Mouse (Mus musculus) adrenal gland (tissue): ENCODE measurements around the gene Hmgcs2.

Experiments
- intact Hi-C: fragments of 180-260 bp; cut with DNase I; formaldehyde crosslinking; loops from one replicate; pipeline ENCODE4 v1.15.1; 2025
- long read RNA-seq, 2 experiments: library from polyadenylated mRNA; unstranded; transcript quantifications; one replicate each; pipeline ENCODE4 v2.0.0; 2020; ENCODE audit warnings: borderline replicate concordance in 1 of 2; ENCODE audit not compliant: insufficient replicate concordance in 1 of 2

Gene Hmgcs2
- long read RNA-seq, experiment 1, partial matches to known transcripts: 1 of 4 reads
- long read RNA-seq, experiment 1, other reads (novel, unspliced or antisense): 0 of 4 reads
- long read RNA-seq, experiment 2: 0 reads

- intact Hi-C loops: no loop called here
These were observed at the start of gene Hmgcs2 for GRCm38 (mm10) chr3:98280204-98280932. Gene Hmgcs2, plus strand, starts transcription at chr3:98280435.

DNA sequence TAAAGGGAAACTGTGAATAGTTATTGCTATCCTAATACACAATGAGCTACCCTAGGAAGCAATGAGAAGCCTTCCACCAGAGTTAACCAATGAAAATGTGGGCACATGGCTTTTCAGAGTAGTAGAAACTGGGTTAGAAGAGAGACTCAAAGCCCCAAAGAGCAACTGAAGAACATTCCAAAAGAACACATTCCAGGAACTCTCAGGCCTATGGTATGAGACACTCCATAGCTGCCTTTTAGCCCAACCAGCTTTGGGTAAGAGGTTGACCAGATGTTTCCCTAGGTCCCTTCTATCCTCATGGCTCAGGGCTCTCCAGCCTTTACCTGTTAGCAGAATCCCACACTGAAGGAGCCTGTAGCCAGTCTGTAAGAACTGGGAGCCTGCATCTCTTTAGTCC, 46.7 kb upstream of the Hmgcs2 start:
- intact Hi-C loops: no loop called here

GRCm38 (mm10) chr3:98236266-98236665, 44.0 kb upstream of the Hmgcs2 start:
- intact Hi-C loops: no loop called here

GRCm38 (mm10) chr3:98237240-98237639, 43.0 kb upstream of the Hmgcs2 start:
- intact Hi-C loops: no loop called here

- intact Hi-C loops: no loop called here
These were observed 42.1 kb upstream of the Hmgcs2 start for GRCm38 (mm10) chr3:98238150-98238549.

DNA sequence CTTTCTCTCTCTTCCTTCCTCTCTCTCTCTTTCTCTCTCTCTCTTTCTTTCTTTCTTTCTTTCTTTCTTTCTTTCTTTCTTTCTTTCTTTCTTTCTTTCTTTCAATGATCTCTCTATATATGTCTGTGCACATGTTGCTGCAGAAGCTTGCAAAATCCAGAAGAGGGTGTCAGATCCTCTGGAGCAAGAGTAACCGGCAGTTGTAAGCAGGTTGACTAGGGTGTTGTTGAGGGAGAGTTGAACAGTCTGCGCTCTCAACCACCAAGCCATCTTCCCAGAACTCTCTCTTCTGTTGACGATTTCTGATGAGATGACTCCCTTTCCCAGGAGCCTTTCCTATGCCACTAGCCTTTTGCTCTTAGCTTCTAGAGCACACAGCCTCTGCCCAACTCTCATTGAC, 38.2 kb upstream of the Hmgcs2 start:
- intact Hi-C loops: no loop called here

DNA sequence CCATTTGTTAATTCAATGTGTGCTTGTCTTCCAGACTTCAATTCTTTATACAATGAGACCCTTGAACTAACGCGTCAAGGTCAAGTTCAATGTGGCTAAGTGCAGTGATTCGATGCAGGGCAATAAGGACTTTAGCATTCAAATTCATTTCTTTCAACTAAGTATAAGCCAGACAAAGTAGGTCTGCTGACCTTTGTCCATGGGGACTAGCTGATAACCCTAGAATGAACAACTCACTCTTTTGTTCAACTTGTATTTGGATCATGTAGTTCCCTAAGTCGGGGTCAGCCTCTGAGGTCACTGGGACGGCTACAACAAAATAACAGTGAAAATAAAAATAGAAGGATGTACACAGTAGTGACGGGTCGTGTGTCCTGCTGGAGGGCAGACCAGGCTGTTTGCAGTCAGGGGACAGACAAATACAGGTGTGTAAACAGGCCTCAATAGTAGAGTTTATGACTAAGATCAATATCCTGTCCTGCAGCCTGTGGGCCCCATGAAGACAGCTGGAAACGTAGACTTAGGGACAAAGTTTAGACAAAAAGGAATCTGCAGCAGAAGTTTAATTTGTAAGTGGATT, 37.7 kb upstream of the Hmgcs2 start:
- intact Hi-C loops: no loop called here

DNA sequence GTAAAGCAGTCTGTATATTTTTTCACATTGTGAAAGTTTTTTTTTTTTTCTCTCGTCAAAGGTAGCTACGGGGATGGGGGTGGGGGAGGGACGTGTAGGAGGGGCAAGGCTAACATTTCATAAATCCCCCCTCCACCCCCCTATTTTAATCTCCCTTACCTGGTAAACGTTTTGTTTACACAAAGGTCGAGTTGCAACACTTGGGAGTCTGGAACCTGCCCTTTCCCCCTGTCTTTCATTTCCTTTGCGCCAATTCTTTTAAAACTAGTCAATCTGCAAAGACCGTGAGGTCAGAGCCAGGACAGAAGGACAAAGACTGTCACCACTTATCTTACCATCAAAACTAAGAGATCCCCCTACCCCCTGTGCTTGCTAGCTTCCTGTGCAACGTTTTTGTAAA, 34.3 kb upstream of the Hmgcs2 start:
- intact Hi-C loops: no loop called here

- intact Hi-C loops: no loop called here
These were observed 33.1 kb upstream of the Hmgcs2 start for GRCm38 (mm10) chr3:98246985-98247751.

DNA sequence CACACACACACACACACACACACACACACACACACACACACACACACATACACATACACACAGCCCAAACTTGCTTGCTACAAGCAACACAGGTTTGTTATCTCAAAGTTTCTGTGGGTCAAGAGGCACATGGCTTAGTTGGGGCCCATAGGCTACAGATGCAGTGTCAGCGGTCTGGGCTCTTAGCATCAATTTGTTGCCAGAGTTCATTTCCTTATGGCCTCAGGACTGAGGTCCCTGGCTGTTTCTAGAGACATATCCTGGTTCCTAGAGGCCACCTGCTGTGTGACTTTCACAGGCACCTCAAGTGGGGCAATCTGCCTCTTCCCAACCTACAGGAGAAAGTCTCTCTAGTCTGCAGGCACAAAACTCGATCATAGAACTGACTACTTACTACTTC, 30.9 kb upstream of the Hmgcs2 start:
- intact Hi-C loops: no loop called here

DNA sequence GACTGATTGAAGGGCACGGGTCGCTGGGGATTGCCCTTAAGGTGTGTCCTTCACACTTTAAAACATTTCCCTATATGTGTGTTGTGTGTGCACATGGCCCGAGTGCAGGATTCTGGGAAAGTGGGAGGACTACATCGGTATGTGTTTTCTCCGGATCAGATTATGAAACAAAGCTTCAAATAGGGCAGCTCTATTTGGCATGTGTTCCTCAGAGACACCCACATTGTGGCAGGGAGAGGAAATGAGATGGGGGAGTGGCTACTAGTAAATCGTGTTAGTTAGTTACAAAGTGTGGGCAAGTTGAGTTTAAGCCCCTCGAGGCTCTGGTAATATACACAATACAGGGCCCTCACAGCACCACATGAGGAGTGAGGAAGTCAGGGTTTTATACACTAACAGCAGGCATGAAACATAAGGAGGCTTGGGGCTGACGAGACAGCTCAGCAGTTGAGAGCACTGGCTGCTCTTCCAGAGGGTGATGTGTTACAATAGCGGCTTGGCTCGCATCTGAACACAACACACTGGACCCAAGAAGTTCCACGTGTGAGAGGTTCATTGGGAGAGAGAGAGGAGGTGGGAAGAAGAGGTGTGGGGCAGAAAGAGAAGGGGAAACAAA, 30.3 kb upstream of the Hmgcs2 start:
- intact Hi-C loops: no loop called here

GRCm38 (mm10) chr3:98254059-98254458, 26.2 kb upstream of the Hmgcs2 start:
- intact Hi-C loops: no loop called here

DNA sequence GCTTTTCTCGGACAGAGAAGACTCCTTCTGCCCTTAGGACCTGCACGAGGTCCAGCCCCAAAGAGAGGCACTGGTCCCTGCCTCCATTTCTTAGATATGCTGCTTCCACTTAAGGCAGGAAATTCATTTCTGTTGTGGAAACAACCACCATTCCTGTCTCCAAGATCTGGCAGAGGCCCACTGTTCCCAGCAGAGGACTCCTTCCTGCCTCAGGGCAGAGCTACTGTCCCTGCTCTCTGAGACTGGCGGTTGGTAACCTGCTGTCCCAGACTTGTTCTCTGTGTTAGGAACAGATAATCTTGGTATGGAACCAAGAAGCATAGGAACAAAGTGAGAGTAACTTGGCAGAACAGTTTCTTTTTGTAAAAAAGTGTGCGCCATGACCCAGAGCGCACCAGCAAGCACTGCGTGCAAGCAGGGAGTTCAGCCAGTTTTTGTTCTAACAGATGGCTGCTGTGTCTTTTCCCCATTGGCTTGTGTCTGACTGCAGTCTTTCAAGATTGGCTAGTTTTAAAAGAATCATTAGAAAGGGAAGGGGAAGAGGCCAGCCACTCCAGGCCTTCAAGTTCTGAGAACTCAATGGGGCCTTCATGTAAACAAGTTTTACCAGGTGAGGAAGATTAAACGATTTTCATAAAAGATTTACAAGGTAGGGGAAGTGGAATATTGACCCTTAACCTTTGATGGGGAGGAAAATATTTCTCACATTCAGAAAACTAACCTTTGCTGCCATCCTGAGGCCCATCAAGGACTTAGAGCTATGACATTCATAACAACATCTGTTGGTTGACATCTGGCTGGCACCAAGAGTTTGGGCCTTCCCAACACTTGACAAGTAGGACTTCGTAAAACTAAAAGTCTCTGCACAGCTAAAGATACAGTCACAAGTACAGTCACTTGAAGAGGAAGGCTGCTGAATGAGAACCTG, 25.3 kb upstream of the Hmgcs2 start:
- intact Hi-C loops: no loop called here

GRCm38 (mm10) chr3:98258723-98259122, 21.5 kb upstream of the Hmgcs2 start:
- intact Hi-C loops: no loop called here

DNA sequence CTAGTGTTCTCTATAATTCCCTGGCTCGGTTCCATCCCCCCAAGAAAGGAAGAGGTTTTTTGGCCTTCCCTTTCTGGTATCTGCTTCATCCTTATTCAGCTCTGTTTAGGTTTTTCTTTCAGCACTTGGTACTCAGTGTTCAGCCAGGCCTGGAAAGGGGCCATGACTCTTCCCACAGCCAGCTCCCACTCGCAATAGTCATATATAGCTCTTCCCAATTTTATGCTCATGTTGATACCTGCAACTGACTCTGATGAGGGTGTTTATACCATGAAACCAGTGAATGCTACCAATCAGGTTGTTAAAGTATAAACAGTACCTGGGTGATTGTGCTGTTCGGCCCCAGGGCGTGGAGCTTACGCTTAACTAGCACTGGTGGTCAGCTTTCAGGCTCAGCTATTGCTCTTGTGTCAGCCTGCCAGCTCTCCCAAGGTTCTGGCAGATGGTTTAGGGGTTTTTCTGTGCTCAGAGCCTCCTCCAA, 20.9 kb upstream of the Hmgcs2 start:
- intact Hi-C loops: no loop called here

DNA sequence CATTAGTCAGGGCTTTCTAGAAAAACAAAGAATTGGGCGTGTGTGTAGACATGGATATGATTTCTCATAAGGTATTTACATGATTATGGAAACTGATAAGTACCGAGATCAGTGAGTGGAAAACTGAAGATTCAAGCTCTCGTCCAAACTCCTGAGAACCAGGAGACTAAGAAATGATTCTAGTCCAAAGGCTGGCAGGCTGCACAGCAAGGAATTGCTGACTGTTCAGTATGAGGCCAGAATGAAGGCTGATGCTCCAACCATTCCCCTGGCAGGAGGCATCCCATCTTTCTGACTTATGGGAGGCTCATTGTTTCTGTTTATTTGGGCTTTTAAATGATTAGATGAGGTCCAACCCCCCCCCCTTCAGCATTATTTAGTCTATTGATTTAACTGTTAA, 19.7 kb upstream of the Hmgcs2 start:
- intact Hi-C loops: no loop called here

GRCm38 (mm10) chr3:98261415-98261814, 18.8 kb upstream of the Hmgcs2 start:
- intact Hi-C loops: no loop called here

DNA sequence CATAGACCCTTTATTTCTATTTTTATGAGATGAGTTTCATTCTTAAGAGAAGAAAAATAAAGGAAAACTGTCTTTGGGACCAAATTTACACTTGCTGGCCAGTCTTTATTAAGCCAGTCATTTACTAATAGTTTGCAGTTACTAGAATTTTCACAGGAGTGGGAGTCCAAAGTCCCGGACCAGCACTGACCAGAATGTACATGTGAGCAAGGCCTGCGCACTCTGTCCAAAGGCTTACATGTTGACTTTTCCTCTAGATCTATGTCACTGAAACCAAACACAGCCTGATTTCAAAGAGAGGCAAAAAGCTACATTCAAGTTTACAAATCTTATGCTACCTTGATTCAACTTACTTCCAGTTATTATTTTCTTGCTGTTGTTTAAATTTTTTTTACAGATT, 18.1 kb upstream of the Hmgcs2 start:
- intact Hi-C loops: no loop called here

DNA sequence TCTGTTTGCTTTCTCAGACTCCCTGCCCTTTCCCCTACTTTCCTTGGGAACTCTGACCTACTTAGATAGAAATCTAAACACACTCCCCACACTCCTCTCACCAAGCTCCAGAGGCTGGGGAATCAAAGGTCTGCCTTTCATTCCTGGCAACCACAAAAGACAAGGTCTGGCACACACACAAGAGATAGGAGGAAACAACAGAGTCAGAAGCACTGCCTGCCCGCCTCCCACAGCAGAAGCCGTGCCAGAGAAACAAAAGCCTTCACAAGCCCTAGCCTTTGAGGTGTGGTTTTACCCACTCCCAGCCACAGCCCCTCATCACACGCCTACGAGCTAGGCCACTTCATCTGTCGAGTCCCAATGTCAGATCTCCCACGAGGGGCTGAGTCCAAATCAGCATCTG, 13.0 kb upstream of the Hmgcs2 start:
- intact Hi-C loops: no loop called here

- intact Hi-C loops: no loop called here
These were observed 6.4 kb upstream of the Hmgcs2 start for GRCm38 (mm10) chr3:98273623-98274398.
